Mouse (Mus musculus) mesoderm, embryonic 11.5 days (tissue): Measurements from ENCODE around the gene Il17rd.

Experiments used
- DNase-seq: peaks from one replicate; pipeline ENCODE4 v3.0.0-alpha.2; 2012; ENCODE audit warnings: low read depth, low spot score

The Il17rd gene

DNA sequence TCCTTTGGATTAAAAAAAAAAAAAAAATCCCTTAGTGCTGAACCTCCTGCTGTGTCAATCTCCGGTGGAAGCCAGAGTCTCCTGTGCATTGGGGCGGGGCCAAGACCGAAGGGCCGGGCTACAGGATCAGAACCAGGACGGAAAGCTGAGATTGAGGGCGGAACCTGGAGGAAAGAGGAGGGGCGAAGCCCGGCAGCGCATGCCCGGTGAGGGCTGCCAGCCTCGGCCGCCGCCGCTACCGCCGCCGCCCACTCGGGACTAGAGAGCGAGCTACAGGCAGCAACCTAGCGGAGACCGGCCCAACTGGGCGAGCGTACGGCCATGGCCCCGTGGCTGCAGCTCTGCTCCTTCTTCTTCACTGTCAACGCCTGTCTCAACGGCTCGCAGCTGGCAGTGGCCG is at the start of gene Il17rd:
Il17rd (plus strand) TSS at position 159 of the 400 bp plus-strand sequence.
- peak; percentile 93 for DNase-seq

GRCm38 (mm10) chr14:26991622-26992021 is 47.1 kb upstream of the Il17rd start:
- DNase-seq = peak; percentile 51

DNA sequence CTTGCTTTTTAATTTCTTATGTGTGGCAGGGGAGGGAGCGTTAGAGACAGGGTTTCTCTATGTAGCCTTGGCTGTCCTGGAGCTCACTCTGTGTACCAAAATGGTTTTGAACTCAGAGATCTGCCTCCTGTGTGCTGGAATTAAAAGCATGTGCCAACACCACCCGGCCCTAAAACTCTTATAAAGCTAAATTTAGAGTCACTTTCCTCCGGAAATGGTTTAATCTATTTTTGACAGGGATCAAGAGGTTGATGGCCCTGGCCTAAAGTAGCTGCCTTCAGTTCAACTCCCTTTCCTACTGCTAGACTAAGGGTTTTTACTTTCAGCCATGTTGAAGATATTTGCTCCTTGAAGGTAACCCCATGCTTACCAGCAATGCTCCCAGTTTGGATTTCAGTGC is 45.3 kb upstream of the Il17rd start:
- DNase-seq = no peak

GRCm38 (mm10) chr14:26994211-26994741 is 44.5 kb upstream of the Il17rd start, which contains the start of gene Hesx1:
Gene Hesx1, plus strand, starts transcription at chr14:26994416.
- DNase-seq = peak; percentile 69

DNA sequence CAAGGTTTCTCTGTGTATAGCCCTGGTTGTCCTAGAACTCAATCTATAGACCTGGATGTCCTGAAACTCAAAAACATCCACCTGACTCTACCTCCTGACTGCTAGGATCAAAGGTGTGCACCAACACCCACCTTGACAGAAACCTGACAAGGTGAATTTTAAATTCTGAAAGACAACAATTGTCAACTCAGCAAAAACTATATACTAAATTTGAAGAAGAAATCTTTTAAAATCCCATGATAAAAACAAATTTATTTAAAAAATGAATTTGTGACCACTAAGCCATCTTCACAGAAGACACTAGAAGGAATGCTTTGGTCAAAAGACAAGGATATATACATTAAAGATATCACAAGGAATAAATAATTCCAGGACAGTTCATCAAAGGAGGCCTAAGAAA is 42.5 kb upstream of the Il17rd start:
- DNase-seq = no peak

DNA sequence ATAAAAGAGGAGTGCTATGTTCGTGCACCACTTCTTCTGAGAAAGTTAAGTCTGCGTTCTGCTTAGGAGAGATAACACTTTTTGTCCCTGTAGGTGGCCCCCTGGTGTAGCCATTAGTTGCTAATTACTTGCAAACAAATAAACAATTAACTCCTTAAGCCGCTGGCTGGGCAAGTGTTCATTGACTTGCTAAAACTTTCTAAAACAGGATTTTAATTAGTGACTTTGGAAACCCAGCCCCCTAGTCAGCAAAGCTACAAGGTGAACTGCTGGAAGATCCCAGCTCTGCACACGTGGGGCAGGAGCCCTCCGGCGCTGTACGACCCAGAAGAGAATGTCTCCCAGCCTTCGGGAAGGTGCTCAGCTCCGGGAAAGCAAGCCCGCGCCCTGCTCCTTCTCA is 38.4 kb upstream of the Il17rd start:
- no peak for DNase-seq

DNA sequence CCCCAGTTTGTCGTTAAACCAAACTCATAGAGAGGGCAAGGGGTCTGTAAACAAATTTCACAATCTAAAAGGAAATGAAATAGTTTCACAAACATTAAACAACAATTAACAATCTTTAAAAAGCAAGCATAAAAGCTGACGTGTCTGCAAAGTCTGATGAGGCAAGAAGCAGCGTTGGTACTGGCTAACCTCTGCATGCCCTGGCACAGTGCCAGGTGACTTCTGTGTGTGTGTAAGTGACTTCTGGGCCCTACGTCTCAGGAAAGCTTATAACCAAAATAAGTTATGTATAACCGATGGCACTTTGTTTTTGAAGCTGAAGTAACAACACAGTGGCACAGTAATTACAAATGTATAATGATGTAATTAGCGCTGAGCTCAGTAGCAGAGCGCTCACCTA is 33.8 kb upstream of the Il17rd start:
- no peak for DNase-seq

DNA sequence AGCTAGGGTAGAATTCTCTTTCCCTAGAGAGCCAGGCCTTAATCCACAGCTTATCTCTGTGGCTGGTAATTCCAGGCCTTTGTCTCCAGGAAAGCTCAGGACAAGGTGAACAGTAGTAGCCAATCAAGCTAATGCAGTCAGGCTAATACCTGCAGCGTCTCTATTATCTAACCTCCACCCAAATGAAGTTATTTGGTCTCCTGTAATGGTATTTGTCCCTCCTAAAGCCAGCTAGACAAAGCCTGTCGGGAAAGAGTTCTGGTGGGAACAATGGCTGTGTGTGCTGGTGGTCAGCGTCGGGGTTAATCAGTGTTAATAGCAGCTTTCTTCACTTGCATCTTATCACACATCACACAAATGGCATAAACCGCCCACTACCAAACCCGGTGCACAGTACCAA is 32.8 kb upstream of the Il17rd start:
- no peak for DNase-seq

DNA sequence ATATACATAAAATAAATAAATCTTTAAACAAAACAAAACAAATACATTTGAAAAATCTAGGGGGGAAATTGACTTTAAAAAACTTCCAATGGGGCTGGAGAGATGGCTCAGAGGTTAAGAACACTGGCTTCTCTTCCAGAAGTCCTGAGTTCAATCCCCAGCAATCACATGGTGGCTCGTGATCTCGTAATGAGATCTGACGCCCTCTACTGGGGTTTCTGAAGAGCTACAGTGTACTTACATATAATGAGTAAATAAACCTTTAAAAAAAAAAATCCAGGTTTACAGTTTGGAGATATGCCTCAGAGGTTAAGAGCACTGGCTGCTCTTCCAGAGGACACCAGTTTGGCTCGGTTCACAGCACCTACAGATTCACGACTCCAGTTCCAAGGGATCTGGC is 27.2 kb upstream of the Il17rd start:
- DNase-seq = no peak

DNA sequence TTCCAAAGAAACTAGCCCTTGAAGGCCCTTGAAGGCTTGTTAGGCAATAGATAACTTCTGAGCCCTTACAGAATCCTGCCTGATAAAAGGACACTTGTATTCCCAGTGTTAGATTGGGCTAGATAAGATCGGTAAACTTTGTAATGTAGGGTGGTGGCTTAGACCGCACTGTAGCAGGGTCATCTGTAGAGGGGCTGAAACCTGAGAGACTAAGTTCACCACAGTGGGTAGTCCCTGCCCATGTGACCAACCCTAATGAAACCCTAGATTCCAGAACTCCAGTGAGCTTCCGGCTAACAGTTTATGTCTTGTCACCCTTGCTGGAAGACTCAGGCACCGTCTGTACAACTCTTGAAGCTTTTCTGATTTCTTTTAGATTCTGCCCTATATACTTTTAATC is 25.1 kb upstream of the Il17rd start:
- DNase-seq = no peak

DNA sequence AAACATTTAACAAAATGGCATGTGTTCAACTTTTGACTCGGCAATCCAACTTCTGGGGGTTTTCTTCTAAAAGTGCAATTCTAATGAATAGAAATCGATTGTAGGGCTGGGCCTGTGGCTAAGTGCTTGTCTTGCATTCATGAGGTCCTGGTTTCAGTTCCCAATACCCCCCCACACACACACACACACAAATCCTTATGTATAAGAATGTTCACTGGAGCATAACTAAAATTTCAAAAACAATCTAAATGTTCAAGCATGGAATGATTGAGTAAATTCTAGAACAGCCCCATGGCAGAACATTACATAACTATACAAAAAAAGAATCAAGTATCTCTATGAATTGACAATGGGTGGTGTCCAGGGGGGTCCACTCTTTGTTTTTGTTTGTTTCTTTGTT is 20.8 kb upstream of the Il17rd start:
- no peak for DNase-seq

GRCm38 (mm10) chr14:27019850-27020249 is 18.9 kb upstream of the Il17rd start:
- no peak for DNase-seq

GRCm38 (mm10) chr14:27022876-27023275 is 15.9 kb upstream of the Il17rd start:
- DNase-seq = peak; percentile 76

DNA sequence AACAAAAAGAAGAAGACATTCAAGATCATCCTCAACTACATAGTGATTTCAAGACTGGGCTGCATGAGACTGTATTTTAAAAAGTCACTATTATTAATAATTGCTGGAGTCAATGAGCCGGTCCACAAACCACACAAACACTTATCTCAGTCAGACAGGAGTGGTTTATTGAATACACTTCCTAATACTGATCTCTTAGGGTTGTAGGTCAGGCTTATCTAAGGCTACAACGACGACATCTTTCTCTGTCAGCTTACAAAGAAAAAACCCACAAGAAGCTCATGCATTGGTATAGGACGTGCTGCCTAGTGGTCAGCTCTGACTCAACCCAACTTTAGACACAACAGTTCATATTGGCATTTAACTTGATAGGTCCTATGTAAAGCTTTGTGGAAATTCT is 14.1 kb upstream of the Il17rd start:
- DNase-seq = no peak

DNA sequence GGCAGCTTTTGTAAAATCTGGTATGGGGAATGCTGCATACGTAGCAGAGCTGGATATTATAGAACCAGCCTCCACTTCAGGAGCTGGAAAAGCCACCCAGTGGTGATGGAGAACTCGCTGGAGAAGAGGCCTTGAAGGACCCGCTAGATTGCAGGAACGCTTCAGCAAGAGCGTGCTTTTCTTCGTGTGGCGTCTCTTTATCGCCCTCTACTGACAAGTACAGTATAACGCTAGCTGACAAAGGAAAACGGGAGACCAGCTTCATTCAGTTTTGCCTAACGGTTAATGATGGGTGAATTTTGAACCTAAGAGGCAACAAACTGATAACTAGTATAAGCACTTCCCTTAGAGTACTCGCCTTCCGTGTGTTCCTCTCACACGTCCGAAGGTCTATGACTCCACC is 9.0 kb upstream of the Il17rd start:
- peak; percentile 88 for DNase-seq

DNA sequence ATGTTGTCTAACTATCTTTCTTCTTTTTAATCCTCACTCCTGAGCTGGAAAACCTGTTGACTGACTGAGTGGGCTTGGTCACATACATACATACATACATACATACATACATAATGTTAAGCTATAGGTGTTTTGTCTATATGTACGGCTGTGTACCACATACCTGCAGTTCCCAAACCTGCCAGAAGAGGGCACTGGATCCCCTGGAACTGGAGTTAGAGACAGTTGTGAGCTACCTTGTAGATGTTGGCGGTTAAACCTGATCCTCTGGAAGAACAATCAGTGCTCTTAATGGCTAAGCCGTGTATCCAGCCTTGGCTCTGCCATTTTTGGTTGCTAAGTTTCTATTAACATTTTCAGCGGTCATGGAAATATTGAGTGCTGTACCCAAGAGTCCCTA is 7.6 kb upstream of the Il17rd start:
- DNase-seq = peak; percentile 85

GRCm38 (mm10) chr14:27037513-27037912 is 1.2 kb upstream of the Il17rd start:
- no peak for DNase-seq

GRCm38 (mm10) chr14:27039281-27040248 is 824 bp downstream of the Il17rd start:
- DNase-seq = peak; percentile 68

DNA sequence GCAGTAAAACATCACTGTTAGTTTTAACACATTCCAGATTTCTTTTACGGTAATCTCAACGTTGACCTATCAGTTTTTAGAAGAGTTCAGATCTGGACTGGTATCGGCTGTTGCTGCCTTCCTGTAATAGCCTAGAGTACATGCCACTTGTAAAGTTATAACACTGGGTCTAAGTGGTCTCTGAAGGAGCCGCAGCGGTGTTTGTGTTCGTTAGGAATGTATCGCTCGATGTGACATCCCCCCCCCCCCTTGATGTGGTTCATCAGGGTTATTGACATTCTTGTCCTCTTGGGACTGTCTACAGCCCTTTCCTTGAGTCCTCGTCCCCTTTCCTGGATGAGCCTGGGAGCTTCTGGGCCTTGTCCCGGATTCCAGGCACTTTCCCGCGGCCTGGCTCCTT is 1.7 kb downstream of the Il17rd start:
- DNase-seq = no peak

- DNase-seq = no peak
Measured at GRCm38 (mm10) chr14:27042280-27042983, 3.7 kb downstream of the Il17rd start.

DNA sequence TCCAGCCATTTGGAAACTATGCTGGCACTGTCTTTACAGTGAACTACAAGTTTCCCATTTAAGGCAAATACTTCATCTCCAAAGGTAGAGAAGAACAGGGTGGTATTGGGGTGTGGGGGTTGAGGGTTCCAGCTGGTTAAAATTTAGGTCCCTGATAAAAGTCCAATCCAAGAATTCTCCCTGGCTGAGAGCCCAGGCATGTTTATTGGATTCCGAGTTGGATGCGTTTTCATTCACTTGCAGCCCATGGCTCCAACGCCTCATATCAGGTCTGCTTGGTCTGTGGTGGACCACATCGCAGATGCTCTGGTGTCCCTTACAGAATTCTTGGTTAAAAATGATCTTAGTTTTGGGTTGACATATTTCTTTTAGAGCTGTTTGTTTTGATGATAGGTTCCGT is 4.7 kb downstream of the Il17rd start:
- DNase-seq = no peak

- DNase-seq = peak; percentile 61
Measured at GRCm38 (mm10) chr14:27044221-27044966, 5.7 kb downstream of the Il17rd start.
